Mouse (Mus musculus): ENCODE data around the gene Shf. TPM values are rescaled to one million over a fixed set of nuclear protein-coding genes. Genes with fewer than 3 reads are reported as not detected.
A peak's percentile ranks its signal among the peaks of the same experiment; 100 is the strongest.

Shf gene
- polyA plus RNA-seq, 1 experiment from 2014 or later, result 2.5 TPM

DNA sequence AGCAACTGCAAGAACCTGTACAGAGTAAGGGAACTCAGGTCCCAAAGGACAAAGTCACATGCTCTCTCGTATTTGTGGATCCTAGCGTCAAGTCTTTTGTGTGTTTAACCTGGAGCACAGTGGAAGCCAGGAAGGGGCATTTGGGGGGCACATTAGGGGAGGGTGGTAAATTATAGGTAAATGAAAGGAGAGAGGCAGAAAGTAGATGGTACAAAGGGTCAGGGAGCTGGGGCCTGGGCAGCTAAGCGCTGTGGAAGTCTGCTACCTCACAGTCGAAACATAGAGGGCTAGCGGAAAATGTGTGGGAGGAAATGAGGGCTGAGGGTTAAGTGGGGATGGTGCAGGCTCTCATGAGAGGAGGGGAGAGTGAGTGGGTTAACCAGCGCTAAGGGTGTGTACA lies 13.2 kb upstream of the Shf start:
- no peak overlapping the region for H3K9ac ChIP-seq (replicated peaks; ENCODE audit: low read depth)
- 75% methylated on average over 6 of the region's 6 CpGs for WGBS
- TF ChIP-seq CTCF (IDR thresholded peaks at IDR 0.05), result no peak
- no peak for TF ChIP-seq EP300 (IDR thresholded peaks at IDR 0.05)
- H3K4me1 ChIP-seq (ENCODE audit: insufficient read depth, low read depth, low read length), result no peaks in the 10 kb centered on the region
- H3K4me3 ChIP-seq (ENCODE audit: low read depth, low read length), result no peak overlapping the region
- H3K9me3 ChIP-seq (ENCODE audit: low read length), result no peaks in the 10 kb centered on the region
- ATAC-seq (no peak), DNase-seq (ENCODE audit: low spot score) (no peak)
- no peaks in the 10 kb centered on the region for H3K36me3 ChIP-seq (ENCODE audit: insufficient read depth, low read length)
- H3K4me2 ChIP-seq (replicated peaks; ENCODE audit: low read depth, low read length), result no peak overlapping the region
- H3K27ac ChIP-seq (ENCODE audit: low read length), result no peak overlapping the region
- H3K27me3 ChIP-seq (replicated peaks; ENCODE audit: insufficient read depth, low read length), result no peaks in the 10 kb centered on the region

DNA sequence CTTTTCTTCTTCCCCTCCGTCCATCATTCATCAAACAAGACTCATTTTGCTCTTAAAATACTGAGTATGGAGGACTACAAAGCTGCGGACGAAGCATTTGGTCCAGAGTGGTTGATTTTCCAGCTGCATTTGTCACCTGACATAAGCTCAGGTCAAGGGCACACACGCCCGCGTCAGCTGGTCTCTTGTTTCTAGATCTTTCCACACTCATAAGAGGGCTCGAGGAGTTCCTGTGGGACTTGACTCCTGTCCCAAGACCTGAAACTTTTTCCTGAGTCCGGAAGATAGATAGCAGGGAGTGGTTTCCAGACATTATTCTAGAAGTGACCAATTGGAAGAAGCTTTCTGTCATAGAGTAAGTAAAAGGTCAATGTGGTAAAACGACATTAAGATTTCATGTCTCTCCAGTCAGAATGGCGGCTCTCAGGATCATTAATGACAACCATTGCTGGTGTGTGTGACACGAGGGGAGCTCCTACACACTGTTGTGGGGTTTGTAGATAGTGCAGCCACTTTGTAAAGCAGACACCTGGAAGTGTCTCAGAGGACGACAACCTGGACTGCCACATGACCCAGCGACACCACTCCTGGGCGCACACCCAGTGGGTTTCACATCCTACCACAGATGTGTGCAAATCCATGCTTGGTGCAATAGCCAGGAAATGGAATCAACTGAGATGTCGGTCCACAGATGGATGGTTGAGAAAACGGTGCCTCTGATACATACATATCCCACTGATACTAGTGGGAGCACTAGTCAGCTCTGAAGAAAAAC lies 12.6 kb upstream of the Shf start:
- 55% methylated on average over 16 of the region's 16 CpGs for WGBS
- Histone ChIP-seq H3K4me3 (ENCODE audit: low read depth, low read length) (no peak overlapping the region), H3K27ac (ENCODE audit: low read length) (no peak overlapping the region), H3K9ac (replicated peaks; ENCODE audit: low read depth) (no peak overlapping the region), H3K4me1 (ENCODE audit: insufficient read depth, low read depth, low read length) (no peaks in the 10 kb centered on the region), H3K27me3 (replicated peaks; ENCODE audit: insufficient read depth, low read length) (no peaks in the 10 kb centered on the region), H3K4me2 (replicated peaks; ENCODE audit: low read depth, low read length) (no peak overlapping the region), H3K36me3 (ENCODE audit: insufficient read depth, low read length) (no peaks in the 10 kb centered on the region), H3K9me3 (ENCODE audit: low read length) (no peaks in the 10 kb centered on the region)
- no peak for ATAC-seq
- DNase-seq (ENCODE audit: low spot score), result peak; percentile 48
- TF ChIP-seq CTCF (IDR thresholded peaks at IDR 0.05) (no peak), EP300 (IDR thresholded peaks at IDR 0.05) (no peak)

GRCm38 (mm10) chr2:122380768-122381311 lies 11.9 kb upstream of the Shf start:
- H3K36me3 ChIP-seq (ENCODE audit: insufficient read depth, low read length), result no peaks in the 10 kb centered on the region
- H3K27ac ChIP-seq (ENCODE audit: low read length), result no peak overlapping the region
- WGBS, result 11% methylated on average over 11 of the region's 11 CpGs
- DNase-seq (ENCODE audit: low spot score) (peak; percentile 81), ATAC-seq (no peak)
- no peaks in the 10 kb centered on the region for H3K4me1 ChIP-seq (ENCODE audit: insufficient read depth, low read depth, low read length)
- no peak overlapping the region for H3K9ac ChIP-seq (replicated peaks; ENCODE audit: low read depth)
- no peaks in the 10 kb centered on the region for H3K9me3 ChIP-seq (ENCODE audit: low read length)
- no peaks in the 10 kb centered on the region for H3K27me3 ChIP-seq (replicated peaks; ENCODE audit: insufficient read depth, low read length)
- H3K4me2 ChIP-seq (replicated peaks; ENCODE audit: low read depth, low read length), result peak overlapping the region; percentile 41
- H3K4me3 ChIP-seq (ENCODE audit: low read depth, low read length), result 0 out of 2 replicates have a peak overlapping the region, but pooled peaks have one; percentile 6
- peak; percentile 77 for TF ChIP-seq CTCF (IDR thresholded peaks at IDR 0.05)
- no peak for TF ChIP-seq EP300 (IDR thresholded peaks at IDR 0.05)

DNA sequence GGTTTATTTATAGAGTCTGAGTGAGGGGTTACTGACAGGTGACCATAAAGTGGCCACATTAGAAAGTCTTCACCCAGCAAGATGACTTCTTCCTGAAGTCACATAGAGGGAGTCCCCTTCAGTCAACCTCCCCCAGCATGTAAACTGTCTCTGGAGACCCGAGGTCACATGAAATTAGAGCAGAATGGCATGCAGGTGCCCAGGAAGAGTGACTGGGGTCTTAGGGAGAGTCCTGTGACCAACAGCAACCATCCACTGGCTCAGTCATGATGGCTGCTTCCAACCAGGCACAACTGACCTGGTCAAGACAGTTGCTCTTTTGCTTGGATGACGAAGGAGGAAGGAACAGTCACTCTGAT lies 10.3 kb upstream of the Shf start:
- no peak overlapping the region for H3K4me2 ChIP-seq (replicated peaks; ENCODE audit: low read depth, low read length)
- H3K9me3 ChIP-seq (ENCODE audit: low read length), result no peaks in the 10 kb centered on the region
- TF ChIP-seq CTCF (IDR thresholded peaks at IDR 0.05) (no peak), EP300 (IDR thresholded peaks at IDR 0.05) (no peak)
- H3K4me3 ChIP-seq (ENCODE audit: low read depth, low read length), result no peak overlapping the region
- ATAC-seq (no peak), DNase-seq (ENCODE audit: low spot score) (no peak)
- no peak overlapping the region for H3K9ac ChIP-seq (replicated peaks; ENCODE audit: low read depth)
- no peaks in the 10 kb centered on the region for H3K27me3 ChIP-seq (replicated peaks; ENCODE audit: insufficient read depth, low read length)
- no peaks in the 10 kb centered on the region for H3K36me3 ChIP-seq (ENCODE audit: insufficient read depth, low read length)
- 32% methylated on average over 2 of the region's 2 CpGs for WGBS
- H3K27ac ChIP-seq (ENCODE audit: low read length), result no peak overlapping the region
- H3K4me1 ChIP-seq (ENCODE audit: insufficient read depth, low read depth, low read length), result no peaks in the 10 kb centered on the region

DNA sequence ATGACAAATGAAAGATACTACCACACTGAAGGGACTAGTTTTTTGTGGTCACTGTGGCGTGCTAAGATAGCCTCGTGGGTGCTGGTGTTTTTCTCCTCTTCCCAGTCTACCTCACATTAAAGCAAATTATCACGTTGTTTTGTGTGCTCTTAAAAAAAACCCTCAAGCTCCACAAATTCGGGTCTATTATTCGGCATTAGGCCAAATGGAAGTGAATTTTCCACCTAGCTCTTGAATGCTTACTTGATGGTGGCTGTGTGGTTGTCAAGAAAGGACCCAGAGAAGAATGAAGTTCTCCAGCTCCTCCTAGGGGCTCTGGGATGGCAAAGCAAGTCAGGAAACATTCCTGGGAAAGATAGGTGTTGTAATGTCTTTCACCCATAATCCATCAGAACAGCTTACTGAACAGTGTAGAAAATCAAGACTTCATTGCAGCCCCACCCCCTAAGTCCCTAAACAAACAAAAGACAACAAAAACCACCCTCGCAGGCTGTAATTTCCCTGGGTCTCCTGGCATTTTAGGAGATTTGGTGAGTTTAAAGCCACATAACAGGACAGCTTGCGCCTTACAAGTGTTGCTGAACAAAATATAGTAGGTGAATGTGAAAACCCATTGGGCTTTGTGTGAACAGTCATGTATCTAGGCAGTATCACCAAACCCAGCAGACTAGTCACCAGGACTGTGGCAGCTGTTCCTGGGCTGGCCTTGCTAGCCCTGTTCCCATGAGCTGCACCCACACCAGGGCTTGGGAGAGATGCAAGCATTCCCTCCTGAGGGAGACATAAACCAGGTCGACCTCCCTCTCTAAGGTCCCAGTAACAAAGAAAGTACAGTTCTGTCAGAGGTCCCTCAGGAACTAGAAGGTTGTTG lies 9.7 kb upstream of the Shf start:
- WGBS, result 19% methylated on average over 8 of the region's 8 CpGs
- H3K4me2 ChIP-seq (replicated peaks; ENCODE audit: low read depth, low read length), result peak overlapping the region; percentile 32
- no peak overlapping the region for H3K9ac ChIP-seq (replicated peaks; ENCODE audit: low read depth)
- TF ChIP-seq EP300 (IDR thresholded peaks at IDR 0.05) (no peak), CTCF (IDR thresholded peaks at IDR 0.05) (peak; percentile 75)
- H3K4me3 ChIP-seq (ENCODE audit: low read depth, low read length), result peak overlapping the region; percentile 65; the same call in 1 of the 2 replicates
- H3K9me3 ChIP-seq (ENCODE audit: low read length), result no peaks in the 10 kb centered on the region
- no peaks in the 10 kb centered on the region for H3K4me1 ChIP-seq (ENCODE audit: insufficient read depth, low read depth, low read length)
- peak; percentile 87 for DNase-seq (ENCODE audit: low spot score)
- H3K36me3 ChIP-seq (ENCODE audit: insufficient read depth, low read length), result no peaks in the 10 kb centered on the region
- H3K27ac ChIP-seq (ENCODE audit: low read length), result no peak overlapping the region
- no peak for ATAC-seq
- H3K27me3 ChIP-seq (replicated peaks; ENCODE audit: insufficient read depth, low read length), result no peaks in the 10 kb centered on the region

- Histone ChIP-seq H3K4me1 (ENCODE audit: insufficient read depth, low read depth, low read length) (no peaks in the 10 kb centered on the region), H3K9ac (replicated peaks; ENCODE audit: low read depth) (peak overlapping the region; percentile 59), H3K4me3 (ENCODE audit: low read depth, low read length) (peak overlapping the region; percentile 65), H3K9me3 (ENCODE audit: low read length) (no peaks in the 10 kb centered on the region), H3K4me2 (replicated peaks; ENCODE audit: low read depth, low read length) (peak overlapping the region; percentile 32), H3K27ac (ENCODE audit: low read length) (peak overlapping the region; percentile 90), H3K36me3 (ENCODE audit: insufficient read depth, low read length) (no peaks in the 10 kb centered on the region), H3K27me3 (replicated peaks; ENCODE audit: insufficient read depth, low read length) (no peaks in the 10 kb centered on the region)
- DNase-seq (ENCODE audit: low spot score) (peak; percentile 78), ATAC-seq (peak; percentile 72)
- TF ChIP-seq CTCF (IDR thresholded peaks at IDR 0.05), result no peak
- TF ChIP-seq EP300 (IDR thresholded peaks at IDR 0.05), result peak; percentile 8; the same call in 1 of the 2 replicates
- under 1% methylated on average over 26 of the region's 26 CpGs for WGBS
Observed at GRCm38 (mm10) chr2:122377751-122378246, 8.8 kb upstream of the Shf start.
